Mouse (Mus musculus): ENCODE results near the gene Tmem115. TPM values are rescaled to one million over a fixed set of nuclear protein-coding genes. Genes with fewer than 3 reads are reported as not detected.

The Tmem115 gene
- polyA plus RNA-seq, 1 experiment from 2014 or later: 46.0 TPM

DNA sequence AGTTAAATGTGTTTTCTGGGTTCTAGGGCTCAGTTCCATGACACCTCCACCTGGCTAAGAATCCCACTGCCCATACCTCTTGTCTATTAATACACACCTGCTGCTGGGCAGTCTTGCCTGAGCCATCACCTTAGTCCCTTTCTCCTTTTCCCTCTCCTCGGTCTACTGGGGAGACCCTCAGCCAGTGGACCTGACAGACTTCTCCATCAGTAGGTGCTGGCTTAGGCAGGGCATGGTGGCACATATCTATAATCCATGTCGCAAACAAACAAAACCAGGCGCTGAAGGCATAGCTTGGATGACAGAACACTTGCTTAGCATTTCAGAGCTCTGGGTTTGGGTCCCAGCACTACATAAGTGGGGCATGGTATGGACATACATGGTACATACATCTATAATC, 5.0 kb downstream of the Tmem115 start:
- WGBS: 95% methylated on average over 3 of the region's 3 CpGs
- Histone ChIP-seq H3K27ac (ENCODE audit: low read depth, low read length) (no peak overlapping the region), H3K27me3 (replicated peaks; ENCODE audit: control insufficient read depth, insufficient read depth, low read length) (no peaks in the 10 kb centered on the region), H3K9ac (ENCODE audit: low read depth, low read length) (no peak overlapping the region), H3K9me3 (ENCODE audit: control insufficient read depth, low read length) (no peaks in the 10 kb centered on the region), H3K4me1 (ENCODE audit: control insufficient read depth, insufficient read depth, low read depth, low read length) (peaks cover 47% of the 10 kb centered on the region), H3K36me3 (ENCODE audit: control insufficient read depth, insufficient read depth, low read length) (peaks cover 17% of the 10 kb centered on the region), H3K4me3 (ENCODE audit: low read length) (no peak overlapping the region), H3K4me2 (ENCODE audit: low read length) (no peak overlapping the region)
- no peak for ATAC-seq

DNA sequence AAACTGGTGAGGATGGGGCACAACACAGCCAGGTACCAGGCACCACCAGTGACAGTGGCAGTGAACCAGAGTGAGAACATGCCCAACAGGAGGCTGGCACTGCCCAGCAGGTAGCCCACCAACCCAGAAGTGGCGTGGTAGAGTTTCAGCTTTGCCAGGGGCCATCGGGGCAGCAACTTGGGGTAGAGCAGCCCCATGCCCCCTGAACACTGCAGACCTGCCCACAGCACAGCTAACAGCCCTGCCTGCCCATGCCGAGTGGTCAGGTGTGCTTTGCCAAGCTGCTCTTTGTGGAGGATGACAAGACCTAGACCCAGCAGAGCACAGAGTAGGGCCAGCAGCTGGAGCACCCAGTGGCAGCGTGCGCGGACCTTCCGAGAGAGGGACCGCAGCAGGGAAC, 6.2 kb downstream of the Tmem115 start:
- Histone ChIP-seq H3K4me3 (ENCODE audit: low read length) (no peak overlapping the region), H3K4me1 (ENCODE audit: control insufficient read depth, insufficient read depth, low read depth, low read length) (peaks cover 46% of the 10 kb centered on the region), H3K36me3 (ENCODE audit: control insufficient read depth, insufficient read depth, low read length) (peaks cover 25% of the 10 kb centered on the region), H3K27ac (ENCODE audit: low read depth, low read length) (no peak overlapping the region), H3K9ac (ENCODE audit: low read depth, low read length) (no peak overlapping the region), H3K4me2 (ENCODE audit: low read length) (no peak overlapping the region), H3K9me3 (ENCODE audit: control insufficient read depth, low read length) (no peaks in the 10 kb centered on the region), H3K27me3 (replicated peaks; ENCODE audit: control insufficient read depth, insufficient read depth, low read length) (no peaks in the 10 kb centered on the region)
- 96% methylated on average over 8 of the region's 8 CpGs for WGBS
- ATAC-seq: no peak

DNA sequence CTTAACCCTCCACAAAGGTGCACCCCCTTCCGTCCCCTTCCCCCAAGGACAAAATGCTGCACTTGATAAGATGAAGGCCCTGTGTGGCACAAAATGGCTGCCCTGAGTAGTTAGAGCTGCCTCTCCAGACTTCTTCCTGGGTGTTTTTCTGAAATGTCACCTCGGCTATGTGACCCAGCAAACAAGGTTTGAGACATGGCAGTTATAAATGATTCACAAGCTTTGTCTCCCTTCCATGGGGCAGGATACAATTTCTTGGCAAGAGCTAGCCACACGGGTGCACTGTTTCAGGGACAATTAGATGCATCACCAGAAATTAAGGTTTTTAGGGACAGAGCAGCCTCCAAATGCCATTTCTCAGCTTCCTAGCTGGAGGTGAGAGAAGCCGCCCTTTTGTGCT, 6.7 kb downstream of the Tmem115 start:
- Histone ChIP-seq H3K9me3 (ENCODE audit: control insufficient read depth, low read length) (no peaks in the 10 kb centered on the region), H3K27me3 (replicated peaks; ENCODE audit: control insufficient read depth, insufficient read depth, low read length) (no peaks in the 10 kb centered on the region), H3K4me1 (ENCODE audit: control insufficient read depth, insufficient read depth, low read depth, low read length) (peaks cover 44% of the 10 kb centered on the region), H3K4me3 (ENCODE audit: low read length) (no peak overlapping the region), H3K27ac (ENCODE audit: low read depth, low read length) (no peak overlapping the region), H3K9ac (ENCODE audit: low read depth, low read length) (no peak overlapping the region), H3K4me2 (ENCODE audit: low read length) (peak overlapping the region; percentile 94), H3K36me3 (ENCODE audit: control insufficient read depth, insufficient read depth, low read length) (peaks cover 28% of the 10 kb centered on the region)
- 73% methylated on average over 4 of the region's 4 CpGs for WGBS
- ATAC-seq: no peak

DNA sequence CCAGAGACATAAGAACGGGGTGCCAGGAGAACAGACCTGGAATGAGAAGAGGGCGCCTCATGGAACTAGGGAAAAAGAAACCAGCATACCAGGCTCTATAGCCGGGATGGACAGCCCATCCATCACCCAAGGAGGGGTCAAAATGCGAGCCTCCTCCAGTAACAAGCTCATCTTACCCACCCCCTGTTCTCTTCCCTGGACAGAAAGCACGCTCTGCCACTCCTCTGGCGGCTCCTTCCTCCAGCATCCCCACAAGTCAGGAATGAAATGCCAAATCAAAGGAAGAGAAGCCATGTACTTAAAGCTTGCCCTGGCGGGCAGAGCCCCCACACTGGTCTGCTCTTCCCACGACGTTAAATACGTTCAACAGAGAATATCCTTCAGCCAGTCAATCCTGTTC, 7.3 kb downstream of the Tmem115 start:
- H3K4me3 ChIP-seq (ENCODE audit: low read length): peak overlapping the region; percentile 71
- no peak for ATAC-seq
- H3K27me3 ChIP-seq (replicated peaks; ENCODE audit: control insufficient read depth, insufficient read depth, low read length): no peaks in the 10 kb centered on the region
- H3K36me3 ChIP-seq (ENCODE audit: control insufficient read depth, insufficient read depth, low read length): peaks cover 28% of the 10 kb centered on the region
- H3K4me1 ChIP-seq (ENCODE audit: control insufficient read depth, insufficient read depth, low read depth, low read length): peaks cover 39% of the 10 kb centered on the region
- no peaks in the 10 kb centered on the region for H3K9me3 ChIP-seq (ENCODE audit: control insufficient read depth, low read length)
- no peak overlapping the region for H3K27ac ChIP-seq (ENCODE audit: low read depth, low read length)
- 28% methylated on average over 10 of the region's 10 CpGs for WGBS
- peak overlapping the region; percentile 94 for H3K4me2 ChIP-seq (ENCODE audit: low read length)
- H3K9ac ChIP-seq (ENCODE audit: low read depth, low read length): peak overlapping the region; percentile 69

DNA sequence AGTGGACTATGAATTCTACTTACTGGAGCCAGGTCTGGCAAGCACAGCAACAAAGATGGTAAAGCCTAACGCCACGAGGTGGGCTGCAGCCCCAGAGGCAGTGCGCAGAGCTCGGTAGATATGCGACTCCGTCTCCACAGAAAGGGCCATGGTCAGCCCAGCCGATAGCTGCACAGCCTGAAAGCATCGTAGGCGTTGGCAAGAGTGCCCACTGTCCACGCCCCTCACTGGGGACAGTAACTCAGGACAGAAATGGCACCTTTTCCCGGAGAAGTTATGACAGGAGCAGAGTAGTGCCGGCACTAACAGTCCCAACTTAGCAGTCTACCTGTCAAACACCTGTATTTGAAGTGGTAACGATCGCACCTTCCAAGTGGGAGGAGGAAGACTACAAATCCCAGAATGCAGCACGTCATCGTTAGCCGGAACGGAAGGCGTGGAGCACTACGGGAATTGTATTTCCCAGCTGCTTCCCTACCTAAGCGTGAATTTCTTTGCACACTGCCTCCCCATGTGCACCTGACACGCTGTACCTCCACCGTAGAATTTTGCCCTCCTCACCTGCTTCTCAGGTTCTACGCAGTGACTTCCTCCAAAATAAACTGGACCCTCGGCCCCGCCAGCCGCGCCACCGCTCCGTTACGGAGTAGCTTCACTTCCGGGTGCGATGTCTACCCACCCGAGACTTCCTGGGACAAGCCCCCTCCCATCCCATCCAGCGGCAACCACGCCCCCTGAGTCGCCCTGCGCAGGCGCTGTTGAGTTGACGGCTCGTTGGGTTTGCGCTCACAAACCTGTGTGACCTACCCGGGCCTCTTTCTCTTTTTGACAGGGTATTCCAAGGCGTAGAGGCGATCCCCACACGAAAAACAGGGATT, 8.0 kb downstream of the Tmem115 start, which contains the start of the genes Cyb561d2 and Nprl2:
Gene Cyb561d2 (minus strand): TSS at position 720 of the 878 bp plus-strand sequence.
Gene Nprl2 (plus strand): TSS at position 753 of the 878 bp plus-strand sequence.
- Histone ChIP-seq H3K27me3 (replicated peaks; ENCODE audit: control insufficient read depth, insufficient read depth, low read length) (no peaks in the 10 kb centered on the region), H3K9me3 (ENCODE audit: control insufficient read depth, low read length) (no peaks in the 10 kb centered on the region), H3K9ac (ENCODE audit: low read depth, low read length) (peak within 1 kb of the TSS; percentile 69), H3K27ac (ENCODE audit: low read depth, low read length) (peak within 1 kb of the TSS; percentile 82), H3K36me3 (ENCODE audit: control insufficient read depth, insufficient read depth, low read length) (peaks cover 28% of the 10 kb centered on the region), H3K4me3 (ENCODE audit: low read length) (peak within 1 kb of the TSS; percentile 71), H3K4me2 (ENCODE audit: low read length) (peak within 1 kb of the TSS; percentile 94), H3K4me1 (ENCODE audit: control insufficient read depth, insufficient read depth, low read depth, low read length) (peaks cover 33% of the 10 kb centered on the region)
- peak; percentile 90 for ATAC-seq
- WGBS: under 1% methylated on average over 46 of the region's 46 CpGs

DNA sequence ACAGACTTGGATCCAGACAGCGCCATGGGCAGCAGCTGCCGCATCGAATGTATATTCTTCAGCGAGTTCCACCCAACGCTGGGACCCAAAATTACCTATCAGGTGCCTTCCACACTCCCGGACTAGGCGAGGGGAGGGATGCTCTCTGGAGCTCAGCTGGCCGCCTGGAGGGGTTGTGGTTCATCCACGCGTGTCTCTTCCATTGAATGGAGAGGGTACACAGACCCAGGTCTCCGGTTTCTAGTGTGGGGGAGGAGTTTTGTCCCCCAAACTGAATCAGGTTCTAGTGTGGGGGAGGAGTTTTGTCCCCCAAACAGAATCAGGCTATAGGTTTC, 8.6 kb downstream of the Tmem115 start:
- Histone ChIP-seq H3K9ac (ENCODE audit: low read depth, low read length) (peak overlapping the region; percentile 69), H3K9me3 (ENCODE audit: control insufficient read depth, low read length) (no peaks in the 10 kb centered on the region), H3K4me3 (ENCODE audit: low read length) (peak overlapping the region; percentile 71), H3K27ac (ENCODE audit: low read depth, low read length) (no peak overlapping the region; the same call in 1 of the 2 replicates), H3K4me1 (ENCODE audit: control insufficient read depth, insufficient read depth, low read depth, low read length) (peaks cover 33% of the 10 kb centered on the region), H3K27me3 (replicated peaks; ENCODE audit: control insufficient read depth, insufficient read depth, low read length) (no peaks in the 10 kb centered on the region), H3K4me2 (ENCODE audit: low read length) (peak overlapping the region; percentile 94), H3K36me3 (ENCODE audit: control insufficient read depth, insufficient read depth, low read length) (peaks cover 28% of the 10 kb centered on the region)
- ATAC-seq: peak; percentile 15
- WGBS: under 1% methylated on average over 11 of the region's 11 CpGs

DNA sequence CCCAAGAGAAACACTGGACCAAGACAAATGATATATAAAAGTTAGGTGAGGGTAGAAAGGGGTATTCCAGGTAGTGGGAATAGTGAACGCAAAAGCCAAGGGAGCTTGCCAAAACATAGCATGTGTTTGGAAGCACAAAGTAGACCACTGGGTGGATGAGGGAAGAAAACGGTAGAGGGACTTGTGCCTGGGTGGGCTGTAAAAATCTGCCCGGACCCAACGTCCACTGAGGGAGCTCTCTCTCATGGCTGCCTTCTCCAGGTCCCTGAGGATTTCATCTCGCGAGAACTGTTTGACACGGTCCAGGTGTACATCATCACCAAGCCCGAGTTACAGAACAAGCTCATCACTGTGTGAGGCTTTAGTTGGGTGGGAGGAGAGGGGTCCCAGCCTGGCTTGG, 9.0 kb downstream of the Tmem115 start:
- no peak for ATAC-seq
- Histone ChIP-seq H3K4me3 (ENCODE audit: low read length) (peak overlapping the region; percentile 71), H3K9me3 (ENCODE audit: control insufficient read depth, low read length) (no peaks in the 10 kb centered on the region), H3K27ac (ENCODE audit: low read depth, low read length) (no peak overlapping the region), H3K9ac (ENCODE audit: low read depth, low read length) (peak overlapping the region; percentile 69; the same call in 1 of the 2 replicates), H3K27me3 (replicated peaks; ENCODE audit: control insufficient read depth, insufficient read depth, low read length) (no peaks in the 10 kb centered on the region), H3K4me2 (ENCODE audit: low read length) (peak overlapping the region; percentile 94), H3K4me1 (ENCODE audit: control insufficient read depth, insufficient read depth, low read depth, low read length) (peaks cover 31% of the 10 kb centered on the region), H3K36me3 (ENCODE audit: control insufficient read depth, insufficient read depth, low read length) (peaks cover 28% of the 10 kb centered on the region)
- 47% methylated on average over 8 of the region's 8 CpGs for WGBS

DNA sequence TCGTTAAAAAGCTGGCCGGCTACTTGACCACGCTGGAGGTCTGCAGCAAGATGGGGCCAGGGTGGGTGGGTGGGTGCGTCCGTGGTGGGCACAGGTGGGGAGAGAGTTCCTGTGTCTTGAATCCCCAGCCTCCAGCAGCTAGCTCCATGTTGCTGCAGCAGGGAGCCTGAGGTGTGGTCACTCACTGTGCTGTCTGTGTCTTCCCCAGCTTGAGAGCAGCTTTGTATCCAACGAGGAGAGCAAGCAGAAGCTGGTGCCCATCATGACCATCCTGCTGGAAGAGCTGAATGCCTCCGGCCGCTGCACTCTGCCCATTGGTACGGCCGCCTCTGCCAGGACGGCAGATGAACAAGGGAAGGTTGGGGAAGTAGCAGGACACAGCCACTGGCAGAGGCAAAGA, 9.6 kb downstream of the Tmem115 start:
- no peak overlapping the region for H3K4me3 ChIP-seq (ENCODE audit: low read length)
- peaks cover 31% of the 10 kb centered on the region for H3K4me1 ChIP-seq (ENCODE audit: control insufficient read depth, insufficient read depth, low read depth, low read length)
- H3K9me3 ChIP-seq (ENCODE audit: control insufficient read depth, low read length): no peaks in the 10 kb centered on the region
- no peak overlapping the region for H3K27ac ChIP-seq (ENCODE audit: low read depth, low read length)
- H3K9ac ChIP-seq (ENCODE audit: low read depth, low read length): no peak overlapping the region
- WGBS: 88% methylated on average over 11 of the region's 11 CpGs
- ATAC-seq: no peak
- H3K27me3 ChIP-seq (replicated peaks; ENCODE audit: control insufficient read depth, insufficient read depth, low read length): no peaks in the 10 kb centered on the region
- H3K4me2 ChIP-seq (ENCODE audit: low read length): no peak overlapping the region
- H3K36me3 ChIP-seq (ENCODE audit: control insufficient read depth, insufficient read depth, low read length): peaks cover 28% of the 10 kb centered on the region

DNA sequence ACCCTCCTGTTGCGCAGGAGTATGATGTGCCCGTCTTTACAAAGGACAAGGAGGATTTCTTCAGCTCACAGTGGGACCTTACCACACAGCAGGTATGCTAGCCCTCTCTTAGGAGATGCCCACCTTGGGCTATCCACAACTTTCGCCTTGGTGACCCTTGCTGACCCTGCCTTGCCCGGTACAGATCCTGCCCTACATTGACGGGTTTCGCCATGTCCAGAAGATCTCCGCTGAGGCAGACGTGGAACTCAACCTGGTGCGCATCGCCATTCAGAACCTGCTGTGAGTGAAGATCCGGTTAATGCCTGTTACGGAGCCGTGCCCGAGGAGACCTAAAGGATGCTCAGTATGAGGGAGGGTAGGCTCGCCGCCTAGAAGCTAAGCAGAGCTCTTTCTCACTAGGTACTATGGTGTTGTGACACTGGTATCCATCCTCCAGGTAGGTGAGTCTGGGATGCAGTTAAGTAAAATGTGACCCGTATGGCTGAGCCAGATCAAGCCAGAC, 10.5 kb downstream of the Tmem115 start:
- Histone ChIP-seq H3K4me1 (ENCODE audit: control insufficient read depth, insufficient read depth, low read depth, low read length) (peaks cover 31% of the 10 kb centered on the region), H3K9ac (ENCODE audit: low read depth, low read length) (no peak overlapping the region), H3K27ac (ENCODE audit: low read depth, low read length) (no peak overlapping the region), H3K4me3 (ENCODE audit: low read length) (no peak overlapping the region), H3K9me3 (ENCODE audit: control insufficient read depth, low read length) (no peaks in the 10 kb centered on the region), H3K27me3 (replicated peaks; ENCODE audit: control insufficient read depth, insufficient read depth, low read length) (0 out of 2 replicates have a peak, but pooled peaks cover 3% of the 10 kb centered on the region), H3K36me3 (ENCODE audit: control insufficient read depth, insufficient read depth, low read length) (peaks cover 20% of the 10 kb centered on the region), H3K4me2 (ENCODE audit: low read length) (no peak overlapping the region)
- ATAC-seq: no peak
- 94% methylated on average over 17 of the region's 17 CpGs for WGBS
